Mouse (Mus musculus) liver, adult (tissue): ENCODE results near the gene Ank3.

Experiments
- GATA4 ChIP-seq: IDR thresholded peaks from 2 replicates; pipeline ENCODE4 v1.6.1; 2014; ENCODE audit warnings: mild to moderate bottlenecking, low read length; ENCODE audit not compliant: insufficient replicate concordance

Ank3 gene

DNA sequence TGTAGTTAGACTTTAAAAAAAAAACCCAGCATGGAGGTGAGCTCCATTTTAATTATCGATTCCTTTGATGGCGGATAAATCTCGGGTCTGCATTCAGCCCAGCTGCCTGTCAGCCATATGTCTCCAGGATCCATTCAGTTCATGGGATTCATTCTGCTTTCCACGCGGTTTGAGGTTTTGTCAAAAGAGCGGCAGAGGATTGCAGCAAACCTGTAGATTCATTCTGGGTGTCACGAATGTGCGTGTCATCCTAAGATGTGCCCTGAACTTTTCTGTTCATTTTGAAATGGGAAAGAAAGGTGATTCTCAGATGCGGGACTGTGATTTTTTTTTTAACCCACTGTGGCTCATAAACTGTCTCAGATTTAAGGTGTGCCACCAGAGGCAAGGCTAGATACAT is 136.1 kb downstream of the Ank3 start:
- TF ChIP-seq GATA4 = no peak

DNA sequence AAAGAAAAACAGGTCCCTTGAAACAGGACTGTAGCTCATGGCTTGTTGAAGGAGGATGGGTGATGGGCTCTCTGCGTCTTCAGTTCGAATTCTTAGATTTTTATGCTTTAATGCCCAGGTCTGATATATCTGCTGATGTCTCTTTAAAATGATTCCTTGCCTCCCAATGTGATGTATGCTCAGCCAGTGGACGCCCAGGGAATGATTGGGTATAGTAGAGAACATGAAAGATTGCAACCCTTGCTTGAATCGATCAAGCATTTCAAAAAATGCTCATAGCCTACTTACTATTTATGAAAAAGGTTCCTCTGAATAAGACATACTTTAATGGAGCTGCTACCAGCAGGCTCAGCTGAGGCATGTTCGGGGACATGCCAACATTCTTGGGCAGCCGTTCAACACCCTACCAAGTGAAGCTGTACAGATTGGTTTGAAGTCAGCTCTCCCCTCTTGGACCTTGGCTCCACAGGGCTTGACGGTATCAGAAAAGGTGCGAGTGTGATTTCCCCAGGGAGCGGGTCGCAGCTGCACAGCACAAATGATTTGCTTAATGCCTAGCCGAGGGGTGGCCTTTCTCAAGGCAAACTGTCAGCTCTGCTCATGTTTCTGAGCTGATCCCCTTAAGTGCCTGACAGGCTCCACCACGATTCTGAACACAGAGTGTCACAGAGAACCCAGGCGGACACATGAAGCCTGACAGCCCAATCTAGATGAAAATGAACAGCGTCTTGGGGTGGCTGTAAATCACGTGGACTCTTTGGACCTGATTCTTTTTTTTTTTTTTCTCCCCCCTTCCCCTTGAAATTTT is 136.8 kb downstream of the Ank3 start:
- TF ChIP-seq GATA4 = no peak

DNA sequence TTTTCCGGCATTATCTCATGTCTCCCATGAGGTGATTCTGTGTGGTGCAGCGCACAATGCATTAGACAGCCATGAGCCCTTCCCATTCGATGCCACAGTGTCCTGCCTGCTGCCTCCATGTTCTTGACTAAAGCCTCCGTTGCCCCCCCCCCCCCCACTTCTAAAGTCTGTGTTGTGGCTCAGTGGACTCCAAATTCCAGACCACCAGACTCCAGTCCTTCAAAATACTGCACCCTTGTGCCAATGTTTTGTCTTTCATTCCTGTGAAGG is 137.3 kb downstream of the Ank3 start:
- TF ChIP-seq GATA4 = no peak

DNA sequence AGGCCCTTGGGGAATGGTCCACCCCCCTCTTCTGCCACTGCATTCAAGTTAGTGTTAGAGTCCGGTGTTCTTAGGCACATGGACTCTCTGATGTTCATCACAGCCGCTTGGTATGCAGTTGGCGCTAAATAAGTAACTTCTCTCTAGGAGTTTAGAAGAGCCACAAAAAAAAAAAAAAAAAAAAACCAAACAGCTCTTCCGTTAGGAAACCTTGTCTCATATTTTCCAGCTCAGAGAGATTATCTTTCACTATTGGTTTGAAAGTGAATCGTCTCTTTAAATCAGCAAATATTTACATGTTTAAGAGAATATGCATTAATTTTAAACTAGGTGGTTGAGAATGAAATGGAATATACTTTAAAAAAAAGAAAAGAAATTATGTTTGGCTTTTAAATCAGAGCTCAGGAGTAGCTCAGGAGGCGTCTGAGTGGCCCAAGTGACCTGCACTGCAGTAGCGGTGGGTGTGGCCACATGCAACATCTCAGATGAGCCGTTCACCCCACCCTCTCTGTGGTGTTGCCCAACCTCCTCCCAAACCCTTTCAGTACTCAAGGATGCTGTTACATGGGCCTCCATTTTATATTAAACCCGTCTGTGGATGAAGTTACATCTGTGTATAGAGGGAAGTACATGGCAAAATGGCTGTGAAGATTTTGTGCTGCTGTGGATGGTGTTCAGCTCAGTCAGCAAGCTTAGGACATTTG is 138.0 kb downstream of the Ank3 start:
- TF ChIP-seq GATA4 = no peak

DNA sequence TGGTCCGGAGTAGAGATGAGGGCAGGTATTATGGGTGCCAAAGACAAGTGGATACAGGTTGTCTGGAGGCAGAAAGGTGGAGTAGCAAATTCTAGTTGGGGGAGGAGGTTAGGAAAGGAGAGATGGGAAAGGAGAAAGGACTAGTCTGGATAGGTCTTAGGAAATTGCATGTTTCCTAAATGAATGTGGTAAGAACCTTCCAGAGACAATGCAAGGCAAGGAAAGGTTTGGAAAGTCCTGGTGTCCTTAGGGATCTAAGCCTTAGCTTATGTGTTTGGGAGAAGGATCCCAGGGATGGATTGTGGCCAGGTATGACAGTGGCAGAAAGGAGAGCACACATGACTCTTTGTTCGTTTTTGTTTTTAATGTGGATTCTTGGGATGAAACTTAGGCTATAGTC is 139.7 kb downstream of the Ank3 start:
- TF ChIP-seq GATA4 = no peak

DNA sequence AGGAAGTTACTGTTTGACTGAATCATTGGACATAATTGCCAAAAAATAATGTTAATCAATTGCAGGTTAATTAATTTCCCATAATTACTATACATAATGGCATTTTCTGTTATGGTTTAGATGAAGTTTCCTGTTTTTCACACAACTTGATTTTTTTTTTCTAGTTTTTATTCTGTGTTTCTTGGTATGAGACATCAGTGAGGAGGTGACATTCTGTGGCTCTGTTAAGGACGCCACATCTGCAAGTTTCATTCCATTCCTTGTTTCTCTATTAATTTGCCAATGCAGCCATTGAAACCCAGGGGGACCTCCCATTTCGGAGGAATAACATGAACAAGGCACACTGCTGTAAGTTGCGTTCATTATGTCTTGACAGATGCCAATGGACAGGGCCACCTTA is 143.9 kb downstream of the Ank3 start:
- TF ChIP-seq GATA4 = no peak

DNA sequence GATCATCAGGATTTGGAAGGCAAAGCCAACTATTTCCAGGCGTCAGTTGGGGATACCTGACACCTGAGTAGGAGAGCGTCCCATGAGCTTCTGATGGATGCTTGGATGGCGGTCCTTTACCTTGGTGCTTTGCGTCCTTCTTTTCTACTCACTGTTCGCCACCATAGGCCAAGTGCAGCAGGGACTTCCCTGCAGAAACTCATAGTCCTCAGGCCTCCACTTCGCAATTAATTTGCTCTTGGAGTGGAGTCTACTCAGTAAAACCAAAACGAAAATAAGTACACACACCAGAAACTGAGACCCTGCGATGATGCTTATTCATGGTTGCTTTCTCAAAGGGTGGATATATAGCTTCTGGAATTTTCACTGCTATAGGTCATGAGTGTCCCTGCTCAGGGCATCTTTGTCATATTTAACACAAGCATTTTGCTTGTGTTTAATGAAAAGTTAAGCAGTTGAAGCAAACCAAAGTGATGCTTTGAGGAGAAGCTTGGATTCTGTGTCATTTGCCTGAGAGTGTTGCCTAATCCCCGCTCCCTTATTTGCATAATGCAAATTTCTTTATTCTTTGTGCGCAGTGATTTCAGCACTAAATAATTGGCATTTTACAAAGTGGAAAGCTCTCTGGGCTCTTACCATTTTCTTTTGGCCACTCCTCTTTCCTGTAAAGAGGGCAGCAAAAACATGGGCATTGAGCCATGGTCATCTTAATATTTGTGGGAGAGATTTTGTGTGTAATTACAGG is 145.5 kb downstream of the Ank3 start:
- no peak for TF ChIP-seq GATA4

DNA sequence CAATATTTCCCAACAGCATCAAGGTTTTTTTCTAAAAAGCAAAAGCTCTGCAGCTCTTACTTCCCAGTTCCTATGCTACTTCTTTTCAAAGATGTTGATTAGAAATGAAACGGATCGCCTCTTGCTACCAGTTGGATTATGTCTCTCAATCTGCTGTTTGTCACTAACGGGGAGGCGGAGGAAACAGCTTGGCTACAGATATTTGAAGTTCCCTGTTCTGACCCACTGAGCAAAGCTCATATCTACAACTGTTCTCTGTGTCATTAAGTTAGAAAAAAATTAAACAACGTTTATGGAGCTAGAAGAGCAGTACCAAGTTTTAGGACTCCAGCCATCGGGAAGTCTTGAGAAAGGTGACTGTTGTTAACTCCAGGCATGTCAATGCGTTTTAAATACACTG is 146.1 kb downstream of the Ank3 start:
- no peak for TF ChIP-seq GATA4

DNA sequence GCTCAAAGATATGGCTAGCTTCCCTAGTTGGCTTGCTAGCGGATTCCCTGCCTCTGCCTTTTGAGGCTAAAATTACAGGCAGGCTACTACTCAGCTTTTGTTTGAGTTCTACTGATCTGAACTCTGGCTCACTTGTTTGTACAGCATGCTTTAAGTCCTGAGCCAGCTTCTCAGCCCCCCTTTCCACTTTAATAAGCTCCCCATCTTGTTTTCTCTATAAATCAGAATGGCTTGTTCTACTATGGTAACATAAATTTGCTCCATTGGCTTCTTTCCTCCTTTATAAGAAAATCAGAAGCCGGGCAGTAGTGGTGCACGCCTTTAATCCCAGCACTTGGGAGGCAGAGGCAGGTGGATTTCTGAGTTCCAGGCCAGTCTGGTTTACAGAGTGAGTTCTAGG is 147.4 kb downstream of the Ank3 start:
- no peak for TF ChIP-seq GATA4

DNA sequence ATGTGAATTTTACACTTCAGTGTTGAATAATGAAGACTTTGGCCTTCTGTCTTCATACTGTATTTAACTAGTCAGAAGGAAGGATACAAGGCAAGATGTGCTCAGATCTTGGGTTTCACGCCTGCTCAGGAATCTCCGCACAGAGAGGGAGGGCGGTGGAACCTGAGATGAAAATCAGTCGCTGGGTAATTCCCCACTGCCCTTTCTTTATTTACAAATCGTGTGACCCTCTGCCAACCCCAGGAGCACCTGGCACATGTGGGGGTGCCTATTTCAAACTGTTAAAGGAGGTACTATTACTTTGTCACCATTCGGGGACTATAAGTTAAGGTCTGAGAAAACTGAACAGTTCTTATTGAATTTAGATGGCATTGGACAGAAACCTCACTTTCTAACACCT is 148.1 kb downstream of the Ank3 start:
- TF ChIP-seq GATA4 = no peak

DNA sequence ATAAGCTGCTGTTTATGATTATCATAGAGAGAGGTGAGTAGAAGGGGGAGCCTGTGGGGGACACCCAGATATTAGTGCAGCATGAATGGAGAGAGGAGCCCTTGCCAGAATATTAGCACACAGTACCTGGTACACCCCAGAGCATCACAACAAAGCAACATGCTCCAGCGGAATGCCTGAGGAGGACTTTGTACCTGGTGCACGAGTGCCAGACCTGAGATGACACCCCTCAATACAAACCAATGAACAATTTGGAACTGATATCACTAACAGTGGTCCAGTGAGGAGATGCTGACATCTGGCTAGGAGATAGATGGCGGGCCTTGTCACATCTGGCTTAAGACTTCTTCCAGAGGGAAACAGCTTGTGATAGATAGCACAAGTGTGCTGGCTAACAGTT is 150.2 kb downstream of the Ank3 start:
- no peak for TF ChIP-seq GATA4

DNA sequence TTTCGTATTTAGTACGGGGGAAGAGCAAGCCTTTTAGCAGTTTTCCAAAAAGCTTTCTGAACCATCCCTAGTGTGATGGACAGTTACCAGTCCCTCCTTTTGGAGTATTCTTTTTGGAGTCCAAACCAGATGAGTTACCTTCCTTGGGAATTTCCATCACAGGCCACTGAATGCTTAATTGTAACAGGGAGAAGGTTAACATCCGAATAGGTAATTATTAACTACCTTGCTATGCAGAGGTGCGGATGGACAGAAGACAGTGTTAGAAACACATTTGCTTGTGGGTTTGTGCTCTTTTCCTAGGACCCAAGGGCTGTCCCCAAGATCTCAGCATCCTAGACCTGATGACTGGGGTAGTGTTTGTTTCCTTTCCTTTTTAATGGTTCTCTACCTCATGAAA is 150.6 kb downstream of the Ank3 start:
- TF ChIP-seq GATA4 = no peak

DNA sequence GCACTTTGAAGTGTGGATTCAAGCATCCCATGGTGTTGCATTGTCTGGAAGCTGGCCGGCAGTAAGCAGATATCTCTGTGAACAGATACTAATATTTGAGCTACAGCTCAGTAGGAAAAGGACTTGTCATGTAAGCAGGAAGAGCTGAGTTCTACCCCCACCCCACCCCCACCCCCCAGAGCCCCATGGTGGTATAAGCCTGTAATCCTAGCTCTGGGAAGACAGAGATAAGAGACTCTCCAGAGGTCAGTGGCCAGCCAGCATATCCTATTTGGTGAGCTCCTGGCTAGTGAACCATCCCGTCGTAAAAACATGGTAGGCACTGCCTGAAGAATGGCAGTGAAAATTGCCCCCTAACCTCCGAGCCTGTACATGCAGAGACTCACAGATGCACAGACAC is 152.3 kb downstream of the Ank3 start:
- TF ChIP-seq GATA4 = no peak

DNA sequence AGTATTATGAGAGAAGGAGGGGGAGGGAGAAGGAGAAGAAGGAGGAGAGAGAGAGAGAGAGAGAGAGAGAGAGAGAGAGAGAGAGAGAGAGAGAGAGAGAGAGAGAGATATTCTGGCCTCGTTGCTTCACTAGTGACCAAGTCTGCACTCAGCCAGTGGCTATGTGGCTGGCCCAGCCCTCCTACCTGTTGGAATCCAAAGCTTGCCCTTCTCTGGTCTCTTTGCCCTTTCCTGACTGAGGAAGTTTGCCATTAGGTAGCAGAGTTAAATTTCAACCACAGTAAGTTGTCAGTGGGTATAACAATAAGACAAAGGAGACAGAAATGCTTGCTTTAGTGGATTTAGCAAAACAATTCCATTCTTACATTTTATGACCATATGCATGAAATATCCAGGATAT is 154.5 kb downstream of the Ank3 start:
- TF ChIP-seq GATA4 = no peak

DNA sequence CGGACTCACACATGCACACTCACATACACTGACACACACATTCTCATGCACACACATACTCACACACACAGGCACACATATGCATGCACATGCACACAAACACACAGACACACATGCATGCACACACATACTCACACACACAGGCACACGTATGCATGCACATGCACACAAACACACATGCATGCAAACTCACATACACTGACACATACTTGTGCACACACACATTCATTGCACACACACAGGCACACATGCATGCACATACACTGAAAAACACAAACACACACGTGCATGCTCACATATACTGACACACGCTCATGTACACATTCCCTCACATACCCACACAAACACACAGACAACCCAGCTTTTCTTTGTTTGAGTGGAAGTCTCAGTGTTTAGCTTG is 157.0 kb downstream of the Ank3 start:
- no peak for TF ChIP-seq GATA4

DNA sequence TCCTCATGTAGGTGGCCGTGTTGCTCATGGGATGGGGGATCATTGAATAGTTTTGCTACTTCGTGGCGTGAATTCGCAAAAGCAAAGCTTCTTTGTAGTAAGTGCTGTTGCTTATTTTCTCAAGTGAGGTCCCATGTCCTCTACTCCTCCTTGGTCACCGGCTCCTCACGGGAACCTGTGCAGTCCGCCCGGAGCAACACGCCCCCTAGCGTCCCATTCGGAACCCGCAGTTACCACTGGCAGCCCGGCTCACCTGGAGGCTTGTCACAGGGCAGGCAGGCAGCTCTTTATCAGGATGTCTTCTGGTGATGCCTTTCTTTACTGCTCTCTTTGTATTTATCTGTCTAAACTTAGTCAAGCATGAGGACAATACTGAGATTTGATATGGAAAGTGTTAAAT is 157.7 kb downstream of the Ank3 start:
- no peak for TF ChIP-seq GATA4

DNA sequence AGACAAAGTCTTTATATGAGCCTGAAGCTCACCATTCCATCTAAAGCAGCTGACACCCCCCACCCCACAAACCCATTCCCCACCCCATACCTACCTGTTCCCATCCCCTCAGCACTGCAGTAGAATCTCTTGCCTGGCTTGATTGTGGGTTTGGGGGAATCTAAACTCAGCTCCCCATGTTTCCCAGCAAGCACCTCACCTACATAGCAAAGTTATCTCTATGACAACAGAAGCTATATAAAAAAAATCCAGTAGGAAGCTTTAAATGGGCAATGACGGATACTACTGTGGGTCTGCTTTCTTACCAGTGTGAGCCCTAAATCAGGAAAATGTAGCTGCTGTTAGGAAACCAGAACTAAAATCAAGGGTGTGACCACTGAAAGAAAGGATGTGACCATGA is 161.7 kb downstream of the Ank3 start:
- no peak for TF ChIP-seq GATA4

DNA sequence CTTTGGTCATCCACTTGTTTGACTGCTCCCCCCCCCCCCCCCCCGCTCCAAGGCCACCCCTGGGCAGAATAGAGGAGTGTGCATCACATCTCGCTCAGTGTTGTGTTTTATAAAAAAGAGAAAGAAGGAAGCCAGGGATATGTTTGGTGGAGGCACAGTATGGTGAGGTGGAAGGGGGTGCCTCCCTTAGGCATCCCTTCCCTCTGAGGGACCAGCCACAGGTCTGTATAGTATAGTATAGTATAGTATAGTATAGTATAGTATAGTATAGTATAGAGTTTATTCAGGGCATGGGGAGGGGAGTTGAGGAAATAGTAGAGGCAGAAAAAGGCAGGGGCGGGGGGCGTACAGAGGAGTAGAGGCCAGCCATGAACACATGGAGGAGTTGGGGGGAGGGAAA is 164.4 kb downstream of the Ank3 start:
- TF ChIP-seq GATA4 = no peak
